Mouse (Mus musculus): ENCODE results near the gene Exo1.

DNA sequence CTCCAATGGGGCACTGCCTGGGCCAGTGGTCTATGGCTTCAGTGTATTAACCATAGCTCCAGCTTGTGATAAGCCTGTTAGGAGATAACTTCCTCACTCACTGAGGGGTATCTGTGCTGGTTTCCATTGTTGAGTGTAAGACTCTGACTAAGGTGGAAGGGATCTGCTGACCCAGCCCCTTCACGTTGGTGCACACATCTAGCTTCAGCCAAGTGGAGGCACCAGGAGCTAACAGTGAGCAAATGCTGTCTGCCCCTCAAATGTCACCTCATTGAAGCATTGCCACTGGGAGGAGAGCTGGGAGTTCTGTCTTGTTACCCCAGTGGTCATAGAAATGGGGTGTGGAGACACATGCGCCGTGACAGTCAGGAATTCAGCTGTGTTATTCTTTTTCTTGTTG lies 58.4 kb downstream of the Exo1 start:
- TF ChIP-seq ZNF384 (IDR thresholded peaks at IDR 0.05; ENCODE audit: low read depth, low read length) (no peak), MAFK (IDR thresholded peaks at IDR 0.05; ENCODE audit: insufficient read depth, low read depth, low read length) (no peak), CHD2 (IDR thresholded peaks at IDR 0.05; ENCODE audit: low read depth, low read length) (no peak)
